Mouse (Mus musculus): ENCODE data around the gene Thnsl2. TPM values are rescaled to one million over a fixed set of nuclear protein-coding genes. Genes with fewer than 3 reads are reported as not detected.

Thnsl2 gene
- polyA plus RNA-seq, 1 experiment from 2014 or later = 4.4 TPM

DNA sequence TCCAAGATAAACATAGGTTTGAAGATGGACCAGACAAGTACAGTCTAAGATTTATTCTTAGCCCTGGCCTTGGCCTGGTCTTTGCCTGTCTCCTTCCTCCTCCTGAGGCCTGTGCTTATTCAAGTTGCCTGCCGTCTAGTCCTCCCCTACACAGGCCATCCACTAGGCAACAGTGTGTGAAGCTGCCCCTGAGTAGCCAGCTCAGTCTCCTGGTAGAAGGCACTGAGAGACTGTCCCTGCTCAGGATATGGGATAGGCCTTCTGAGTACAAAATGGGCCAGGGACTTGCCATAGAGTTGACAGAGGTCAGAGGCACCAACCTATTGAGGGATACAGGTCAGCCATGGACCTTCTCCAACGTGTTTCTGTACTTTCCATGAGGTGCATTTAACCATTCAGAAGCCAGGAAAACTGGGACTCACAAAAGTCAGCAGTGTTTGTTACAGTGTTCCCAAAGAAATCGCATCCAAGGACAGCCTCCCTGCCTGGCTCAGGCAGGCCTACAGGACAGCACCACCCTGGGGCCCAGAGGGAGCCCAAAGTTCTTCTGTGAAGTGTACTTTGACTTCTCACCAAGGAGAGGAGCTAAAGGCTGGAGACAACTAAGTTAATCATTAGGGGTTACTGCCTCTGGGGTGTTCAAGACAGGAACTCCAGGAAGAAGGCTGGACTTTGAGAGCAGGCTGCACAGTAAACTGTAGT, 1.2 kb upstream of the Thnsl2 start:
- 67% methylated on average over 3 of the region's 3 CpGs for WGBS
- H3K27ac ChIP-seq (ENCODE audit: low read depth, low read length) = no peak overlapping the region
- H3K36me3 ChIP-seq (ENCODE audit: control insufficient read depth, insufficient read depth, low read length) = no peaks in the 10 kb centered on the region
- no peak overlapping the region for H3K4me3 ChIP-seq (ENCODE audit: low read depth, low read length)
- DNase-seq (ENCODE audit: low spot score) (no peak), ATAC-seq (replicated peaks; ENCODE audit: low FRiP score) (no peak)
- no peak overlapping the region for H3K9ac ChIP-seq (ENCODE audit: low read length)
- 0 out of 2 replicates have a peak, but pooled peaks cover 2% of the 10 kb centered on the region for H3K4me1 ChIP-seq (replicated peaks; ENCODE audit: control insufficient read depth, insufficient read depth, low read length)
- H3K4me2 ChIP-seq (ENCODE audit: low read depth, low read length, severe bottlenecking) = no peak overlapping the region
- no peaks in the 10 kb centered on the region for H3K9me3 ChIP-seq (ENCODE audit: control insufficient read depth, low read length)
- no peaks in the 10 kb centered on the region for H3K27me3 ChIP-seq (ENCODE audit: control insufficient read depth, insufficient read depth, low read length)

DNA sequence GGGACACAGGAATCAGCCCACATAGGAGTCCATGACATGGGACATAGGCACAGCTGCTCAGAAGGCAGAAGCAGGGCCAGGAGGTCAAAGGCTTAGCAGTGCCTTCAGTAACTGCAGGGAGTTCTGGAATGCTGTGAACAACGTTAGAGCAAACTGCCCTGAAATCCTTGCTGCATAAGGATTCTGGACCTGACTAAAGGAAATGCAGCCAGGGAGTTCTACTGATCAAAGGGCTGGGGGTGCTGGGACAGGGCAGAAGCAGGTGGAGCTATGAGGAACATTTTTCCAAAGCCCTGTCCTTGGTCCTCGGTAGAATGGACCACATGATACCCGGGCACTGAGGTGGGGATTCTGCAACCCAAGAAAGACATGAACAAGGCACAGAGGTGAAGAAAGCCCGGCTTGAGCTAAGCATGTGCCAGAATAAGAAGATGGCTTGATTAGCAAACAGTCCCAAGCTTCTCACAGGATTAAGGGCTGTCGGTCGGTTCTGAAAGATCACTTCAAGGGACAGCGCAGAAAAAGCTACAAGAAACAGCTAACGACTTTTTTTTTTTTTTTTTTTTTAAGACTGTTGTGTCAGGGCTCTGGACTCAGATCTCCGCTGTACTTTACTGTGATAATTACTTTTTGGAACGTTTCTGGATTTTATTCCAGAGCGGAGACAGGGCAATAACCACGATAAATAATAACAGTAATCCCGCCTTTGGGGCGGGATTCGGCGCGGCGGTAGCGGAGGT, 915 bp downstream of the Thnsl2 start:
- H3K9ac ChIP-seq (ENCODE audit: low read length) = peak overlapping the region; percentile 67
- WGBS = 2% methylated on average over 19 of the region's 19 CpGs
- H3K36me3 ChIP-seq (ENCODE audit: control insufficient read depth, insufficient read depth, low read length) = no peaks in the 10 kb centered on the region
- ATAC-seq (replicated peaks; ENCODE audit: low FRiP score) = no peak
- DNase-seq (ENCODE audit: low spot score) = no peak
- H3K4me3 ChIP-seq (ENCODE audit: low read depth, low read length) = peak overlapping the region; percentile 46
- no peaks in the 10 kb centered on the region for H3K27me3 ChIP-seq (ENCODE audit: control insufficient read depth, insufficient read depth, low read length)
- H3K9me3 ChIP-seq (ENCODE audit: control insufficient read depth, low read length) = no peaks in the 10 kb centered on the region
- 0 out of 2 replicates have a peak, but pooled peaks cover 2% of the 10 kb centered on the region for H3K4me1 ChIP-seq (replicated peaks; ENCODE audit: control insufficient read depth, insufficient read depth, low read length)
- H3K4me2 ChIP-seq (ENCODE audit: low read depth, low read length, severe bottlenecking) = peak overlapping the region; percentile 68
- no peak overlapping the region for H3K27ac ChIP-seq (ENCODE audit: low read depth, low read length)

DNA sequence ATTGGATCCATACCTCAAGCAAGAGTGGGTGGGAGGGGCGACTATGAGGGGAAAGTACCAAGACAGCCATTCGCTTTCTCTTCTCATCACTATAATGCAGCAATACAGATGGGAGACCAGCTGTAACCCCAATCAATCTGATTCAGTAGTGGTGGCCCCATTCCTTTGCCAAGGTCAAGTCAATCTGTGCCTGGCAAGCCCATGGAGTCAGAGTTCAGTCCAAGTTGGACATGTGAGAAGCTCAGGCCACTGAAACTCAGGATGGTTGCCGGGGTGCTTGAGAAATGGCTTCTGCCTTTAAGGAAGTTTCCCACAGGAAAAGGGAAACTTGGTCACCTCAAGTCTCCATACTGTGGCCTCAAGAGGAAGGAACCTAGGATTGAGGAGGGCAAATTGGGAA, 9.2 kb downstream of the Thnsl2 start:
- DNase-seq (ENCODE audit: low spot score) = no peak
- Histone ChIP-seq H3K27me3 (ENCODE audit: control insufficient read depth, insufficient read depth, low read length) (no peaks in the 10 kb centered on the region), H3K4me1 (replicated peaks; ENCODE audit: control insufficient read depth, insufficient read depth, low read length) (no peaks in the 10 kb centered on the region), H3K4me3 (ENCODE audit: low read depth, low read length) (no peak overlapping the region), H3K27ac (ENCODE audit: low read depth, low read length) (no peak overlapping the region), H3K4me2 (ENCODE audit: low read depth, low read length, severe bottlenecking) (no peak overlapping the region), H3K36me3 (ENCODE audit: control insufficient read depth, insufficient read depth, low read length) (no peaks in the 10 kb centered on the region), H3K9me3 (ENCODE audit: control insufficient read depth, low read length) (no peaks in the 10 kb centered on the region), H3K9ac (ENCODE audit: low read length) (no peak overlapping the region)
- no peak for ATAC-seq (replicated peaks; ENCODE audit: low FRiP score)
- 89% methylated on average over 3 of the region's 3 CpGs for WGBS

DNA sequence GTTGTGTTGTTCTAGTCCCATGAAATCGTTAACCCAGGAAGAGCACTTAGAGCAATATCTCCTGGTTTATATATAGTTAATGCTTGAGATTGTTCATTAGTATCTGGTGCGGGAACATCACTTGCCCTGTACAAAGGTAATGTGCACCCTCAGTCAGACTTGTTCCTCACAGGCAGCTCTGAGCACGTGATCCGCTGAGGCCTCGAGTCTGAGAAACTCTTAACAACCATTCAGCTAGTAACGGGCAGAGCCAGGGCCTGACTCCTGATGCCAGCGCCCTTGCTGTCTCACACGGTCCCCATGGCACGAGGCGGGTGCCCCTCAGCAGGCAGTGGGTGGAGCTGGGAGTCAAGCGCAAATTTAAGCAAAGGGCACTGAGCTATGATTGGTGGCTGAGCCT, 10.7 kb downstream of the Thnsl2 start:
- Histone ChIP-seq H3K27me3 (ENCODE audit: control insufficient read depth, insufficient read depth, low read length) (no peaks in the 10 kb centered on the region), H3K4me2 (ENCODE audit: low read depth, low read length, severe bottlenecking) (no peak overlapping the region), H3K27ac (ENCODE audit: low read depth, low read length) (no peak overlapping the region), H3K9me3 (ENCODE audit: control insufficient read depth, low read length) (no peaks in the 10 kb centered on the region), H3K4me3 (ENCODE audit: low read depth, low read length) (no peak overlapping the region), H3K9ac (ENCODE audit: low read length) (no peak overlapping the region), H3K36me3 (ENCODE audit: control insufficient read depth, insufficient read depth, low read length) (no peaks in the 10 kb centered on the region), H3K4me1 (replicated peaks; ENCODE audit: control insufficient read depth, insufficient read depth, low read length) (no peaks in the 10 kb centered on the region)
- ATAC-seq (replicated peaks; ENCODE audit: low FRiP score) (no peak), DNase-seq (ENCODE audit: low spot score) (no peak)
- WGBS = 80% methylated on average over 11 of the region's 11 CpGs

DNA sequence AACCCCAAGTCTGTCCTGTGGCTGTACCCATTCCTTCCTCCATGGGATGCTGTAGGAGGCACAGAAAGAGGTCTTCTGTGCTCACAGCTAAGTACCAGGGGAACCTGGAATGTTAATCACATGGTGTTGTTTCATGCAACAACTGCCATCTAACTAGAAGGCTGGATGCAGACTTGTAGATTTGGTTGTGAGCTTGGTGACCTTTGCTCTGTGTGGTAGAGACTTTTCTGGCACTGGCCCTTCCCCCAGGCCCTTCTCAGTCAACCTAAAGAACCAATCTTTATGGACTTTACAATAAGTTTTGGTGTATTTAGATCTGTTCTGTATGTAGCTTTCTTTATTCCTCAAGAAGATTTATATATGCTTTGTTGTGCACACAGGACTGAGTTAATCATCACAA, 13.2 kb downstream of the Thnsl2 start:
- Histone ChIP-seq H3K27me3 (ENCODE audit: control insufficient read depth, insufficient read depth, low read length) (no peaks in the 10 kb centered on the region), H3K4me3 (ENCODE audit: low read depth, low read length) (no peak overlapping the region), H3K9me3 (ENCODE audit: control insufficient read depth, low read length) (no peaks in the 10 kb centered on the region), H3K4me2 (ENCODE audit: low read depth, low read length, severe bottlenecking) (no peak overlapping the region), H3K36me3 (ENCODE audit: control insufficient read depth, insufficient read depth, low read length) (no peaks in the 10 kb centered on the region), H3K4me1 (replicated peaks; ENCODE audit: control insufficient read depth, insufficient read depth, low read length) (no peaks in the 10 kb centered on the region), H3K9ac (ENCODE audit: low read length) (no peak overlapping the region), H3K27ac (ENCODE audit: low read depth, low read length) (no peak overlapping the region)
- no peak for ATAC-seq (replicated peaks; ENCODE audit: low FRiP score)
- DNase-seq (ENCODE audit: low spot score) = no peak

DNA sequence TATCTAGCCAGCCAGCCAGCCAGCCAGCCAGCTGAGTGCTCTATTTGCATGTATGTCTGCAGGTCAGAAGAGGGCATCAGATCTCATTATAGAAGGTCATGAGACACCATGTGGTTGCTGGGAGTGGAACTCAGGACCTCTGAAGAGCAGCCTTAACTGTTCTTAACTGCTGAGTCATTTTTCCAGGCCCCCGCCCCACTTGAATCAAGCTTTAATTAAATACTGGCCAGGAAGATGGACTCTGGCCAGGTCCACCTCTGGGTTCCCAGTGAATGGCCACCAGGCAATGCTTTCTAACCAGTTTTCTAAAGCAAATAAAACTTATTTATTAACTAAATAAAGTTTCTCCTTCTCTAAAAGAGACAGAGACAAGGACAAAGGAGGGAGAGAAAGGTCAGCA, 14.0 kb downstream of the Thnsl2 start:
- H3K27ac ChIP-seq (ENCODE audit: low read depth, low read length) = no peak overlapping the region
- H3K4me2 ChIP-seq (ENCODE audit: low read depth, low read length, severe bottlenecking) = no peak overlapping the region
- 96% methylated on average over 1 of the region's 1 CpGs for WGBS
- H3K4me1 ChIP-seq (replicated peaks; ENCODE audit: control insufficient read depth, insufficient read depth, low read length) = no peaks in the 10 kb centered on the region
- H3K4me3 ChIP-seq (ENCODE audit: low read depth, low read length) = no peak overlapping the region
- no peaks in the 10 kb centered on the region for H3K27me3 ChIP-seq (ENCODE audit: control insufficient read depth, insufficient read depth, low read length)
- H3K9ac ChIP-seq (ENCODE audit: low read length) = no peak overlapping the region
- no peaks in the 10 kb centered on the region for H3K9me3 ChIP-seq (ENCODE audit: control insufficient read depth, low read length)
- H3K36me3 ChIP-seq (ENCODE audit: control insufficient read depth, insufficient read depth, low read length) = no peaks in the 10 kb centered on the region
- DNase-seq (ENCODE audit: low spot score) (no peak), ATAC-seq (replicated peaks; ENCODE audit: low FRiP score) (no peak)

DNA sequence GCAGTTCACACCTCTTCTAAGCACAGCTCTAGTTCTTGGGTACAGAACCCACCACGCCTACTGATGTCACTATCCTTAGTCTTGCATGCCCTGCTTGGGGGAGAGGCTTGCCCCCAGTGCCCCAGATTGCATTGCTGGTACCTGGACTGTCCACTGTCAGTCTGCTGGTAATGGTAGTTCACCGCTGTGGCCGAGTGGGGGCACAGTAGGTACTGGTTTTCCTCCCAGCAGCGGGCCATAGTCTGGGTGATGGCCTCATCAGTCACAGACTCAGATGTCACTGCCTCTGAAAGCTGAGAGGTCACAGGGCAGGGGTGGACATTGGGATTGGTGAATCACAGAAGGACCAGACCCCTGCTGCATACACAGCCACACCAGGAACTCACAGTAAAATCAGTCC, 15.2 kb downstream of the Thnsl2 start:
- H3K36me3 ChIP-seq (ENCODE audit: control insufficient read depth, insufficient read depth, low read length) = no peaks in the 10 kb centered on the region
- H3K27ac ChIP-seq (ENCODE audit: low read depth, low read length) = no peak overlapping the region
- 42% methylated on average over 4 of the region's 4 CpGs for WGBS
- no peak for ATAC-seq (replicated peaks; ENCODE audit: low FRiP score)
- no peak for DNase-seq (ENCODE audit: low spot score)
- no peak overlapping the region for H3K4me3 ChIP-seq (ENCODE audit: low read depth, low read length)
- H3K9me3 ChIP-seq (ENCODE audit: control insufficient read depth, low read length) = no peaks in the 10 kb centered on the region
- no peaks in the 10 kb centered on the region for H3K27me3 ChIP-seq (ENCODE audit: control insufficient read depth, insufficient read depth, low read length)
- H3K4me1 ChIP-seq (replicated peaks; ENCODE audit: control insufficient read depth, insufficient read depth, low read length) = no peaks in the 10 kb centered on the region
- H3K9ac ChIP-seq (ENCODE audit: low read length) = no peak overlapping the region
- H3K4me2 ChIP-seq (ENCODE audit: low read depth, low read length, severe bottlenecking) = no peak overlapping the region

DNA sequence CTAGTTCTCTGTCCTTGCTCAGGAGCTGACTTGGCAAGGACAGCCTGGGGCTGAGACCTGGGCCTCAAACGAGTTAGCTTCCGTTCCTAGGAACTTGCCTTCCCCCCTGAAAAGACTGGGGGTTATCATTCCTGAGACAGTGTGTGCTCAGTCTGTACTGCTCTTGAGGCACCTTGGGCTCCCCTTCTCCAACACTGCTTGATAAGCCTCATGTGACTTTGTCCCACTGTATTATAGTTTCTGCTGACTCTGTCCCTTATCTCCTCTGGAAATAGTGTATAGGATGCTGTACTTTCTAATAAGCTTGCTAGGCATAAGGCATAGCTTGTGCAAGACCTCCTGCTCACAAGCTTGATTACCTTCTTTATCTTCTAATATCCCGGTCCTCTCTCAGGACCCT, 17.9 kb downstream of the Thnsl2 start:
- Histone ChIP-seq H3K27me3 (ENCODE audit: control insufficient read depth, insufficient read depth, low read length) (no peaks in the 10 kb centered on the region), H3K4me1 (replicated peaks; ENCODE audit: control insufficient read depth, insufficient read depth, low read length) (no peaks in the 10 kb centered on the region), H3K4me2 (ENCODE audit: low read depth, low read length, severe bottlenecking) (no peak overlapping the region), H3K9ac (ENCODE audit: low read length) (no peak overlapping the region), H3K4me3 (ENCODE audit: low read depth, low read length) (no peak overlapping the region), H3K27ac (ENCODE audit: low read depth, low read length) (no peak overlapping the region), H3K9me3 (ENCODE audit: control insufficient read depth, low read length) (no peaks in the 10 kb centered on the region), H3K36me3 (ENCODE audit: control insufficient read depth, insufficient read depth, low read length) (no peaks in the 10 kb centered on the region)
- WGBS = 57% methylated on average over 3 of the region's 3 CpGs
- DNase-seq (ENCODE audit: low spot score) (no peak), ATAC-seq (replicated peaks; ENCODE audit: low FRiP score) (no peak)
